Mouse (Mus musculus): ENCODE measurements around the gene Wdr18. TPM values are rescaled to one million over a fixed set of nuclear protein-coding genes. Genes with fewer than 3 reads are reported as not detected.
"Not testable (repeated sequence)": the region's sequence is repeated elsewhere in the genome, so short reads cannot be mapped to it uniquely, and the experiment has no call there.

The Wdr18 gene
- polyA plus RNA-seq, 1 experiment from 2014 or later: 118 TPM

GRCm38 (mm10) chr10:79955691-79956090, 4.3 kb upstream of the Wdr18 start:
- Histone ChIP-seq H3K36me3 (peaks cover 22% of the 10 kb centered on the region), H3K9me3 (no peaks in the 10 kb centered on the region), H3K9ac (peak overlapping the region; percentile 15; the same call in 1 of the 2 replicates), H3K27me3 (no peaks in the 10 kb centered on the region), H3K4me2 (replicated peaks) (no peak overlapping the region), H3K27ac (no peak overlapping the region), H3K4me1 (peaks cover 8% of the 10 kb centered on the region), H3K4me3 (no peak overlapping the region)
- no peak for ATAC-seq (ENCODE audit: insufficient number of reproducible peaks, insufficient read depth, low FRiP score, low TSS enrichment)
- WGBS: 73% methylated on average over 9 of the region's 9 CpGs

- 19% methylated on average over 4 of the region's 4 CpGs for WGBS
- Histone ChIP-seq H3K4me2 (replicated peaks) (no peak overlapping the region), H3K36me3 (peaks cover 16% of the 10 kb centered on the region), H3K4me3 (no peak overlapping the region), H3K27ac (no peak overlapping the region), H3K4me1 (peaks cover 16% of the 10 kb centered on the region), H3K9ac (no peak overlapping the region), H3K9me3 (no peaks in the 10 kb centered on the region), H3K27me3 (no peaks in the 10 kb centered on the region)
- no peak for ATAC-seq (ENCODE audit: insufficient number of reproducible peaks, insufficient read depth, low FRiP score, low TSS enrichment)
Observed at GRCm38 (mm10) chr10:79956643-79957154, 3.3 kb upstream of the Wdr18 start.

- no peak for ATAC-seq (ENCODE audit: insufficient number of reproducible peaks, insufficient read depth, low FRiP score, low TSS enrichment)
- peak overlapping the region; percentile 57; the same call in 1 of the 2 replicates for H3K27ac ChIP-seq
- H3K36me3 ChIP-seq: peaks cover 20% of the 10 kb centered on the region
- WGBS: 12% methylated on average over 21 of the region's 21 CpGs
- no peaks in the 10 kb centered on the region for H3K27me3 ChIP-seq
- H3K4me2 ChIP-seq (replicated peaks): peak overlapping the region; percentile 27; the same call in 1 of the 2 replicates
- H3K4me3 ChIP-seq: no peak overlapping the region
- H3K4me1 ChIP-seq: peaks cover 16% of the 10 kb centered on the region
- no peak overlapping the region for H3K9ac ChIP-seq
- no peaks in the 10 kb centered on the region for H3K9me3 ChIP-seq
Observed at GRCm38 (mm10) chr10:79958140-79958816, 1.7 kb upstream of the Wdr18 start.

GRCm38 (mm10) chr10:79959412-79959811, 540 bp upstream of the Wdr18 start:
- not testable (repeated sequence) for H3K9me3 ChIP-seq, H3K27ac ChIP-seq, H3K9ac ChIP-seq, H3K27me3 ChIP-seq
- H3K36me3 ChIP-seq: peaks cover 29% of the 10 kb centered on the region
- 0 out of 2 replicates have a peak, but pooled peaks have one; percentile 41 for ATAC-seq (ENCODE audit: insufficient number of reproducible peaks, insufficient read depth, low FRiP score, low TSS enrichment)
- peaks cover 16% of the 10 kb centered on the region for H3K4me1 ChIP-seq
- peak overlapping the region; percentile 80 for H3K4me2 ChIP-seq (replicated peaks)
- 58% methylated on average over 6 of the region's 10 CpGs for WGBS
- H3K4me3 ChIP-seq: peak overlapping the region; percentile 93

- Histone ChIP-seq H3K4me1 (peaks cover 16% of the 10 kb centered on the region), H3K4me2 (replicated peaks) (peak overlapping the region; percentile 80), H3K27ac (no peak overlapping the region; the same call in 1 of the 2 replicates), H3K9me3 (no peaks in the 10 kb centered on the region), H3K9ac (peak overlapping the region; percentile 84), H3K27me3 (no peaks in the 10 kb centered on the region), H3K4me3 (peak overlapping the region; percentile 93), H3K36me3 (peaks cover 42% of the 10 kb centered on the region)
- 17% methylated on average over 10 of the region's 10 CpGs for WGBS
- no peak for ATAC-seq (ENCODE audit: insufficient number of reproducible peaks, insufficient read depth, low FRiP score, low TSS enrichment)
Observed at GRCm38 (mm10) chr10:79960671-79961294, 831 bp downstream of the Wdr18 start.

- Histone ChIP-seq H3K27me3 (peaks cover 4% of the 10 kb centered on the region; the same call in 1 of the 2 replicates), H3K27ac (no peak overlapping the region), H3K4me1 (peaks cover 10% of the 10 kb centered on the region), H3K9me3 (no peaks in the 10 kb centered on the region), H3K4me3 (no peak overlapping the region), H3K36me3 (peaks cover 70% of the 10 kb centered on the region), H3K9ac (no peak overlapping the region), H3K4me2 (replicated peaks) (no peak overlapping the region)
- WGBS: 93% methylated on average over 7 of the region's 7 CpGs
- no peak for ATAC-seq (ENCODE audit: insufficient number of reproducible peaks, insufficient read depth, low FRiP score, low TSS enrichment)
Observed at GRCm38 (mm10) chr10:79964727-79965126, 4.8 kb downstream of the Wdr18 start.

GRCm38 (mm10) chr10:79965325-79965724, 5.4 kb downstream of the Wdr18 start:
- ATAC-seq (ENCODE audit: insufficient number of reproducible peaks, insufficient read depth, low FRiP score, low TSS enrichment): no peak
- no peak overlapping the region for H3K27ac ChIP-seq
- H3K4me3 ChIP-seq: no peak overlapping the region
- H3K36me3 ChIP-seq: peaks cover 70% of the 10 kb centered on the region
- no peak overlapping the region for H3K9ac ChIP-seq
- peaks cover 6% of the 10 kb centered on the region; the same call in 1 of the 2 replicates for H3K27me3 ChIP-seq
- peaks cover 10% of the 10 kb centered on the region for H3K4me1 ChIP-seq
- H3K4me2 ChIP-seq (replicated peaks): no peak overlapping the region
- WGBS: 92% methylated on average over 5 of the region's 5 CpGs
- no peaks in the 10 kb centered on the region for H3K9me3 ChIP-seq

- Histone ChIP-seq H3K9ac (no peak overlapping the region), H3K9me3 (no peaks in the 10 kb centered on the region), H3K4me2 (replicated peaks) (no peak overlapping the region), H3K27me3 (peaks cover 19% of the 10 kb centered on the region; the same call in 1 of the 2 replicates), H3K27ac (no peak overlapping the region), H3K36me3 (peaks cover 66% of the 10 kb centered on the region), H3K4me1 (peaks cover 7% of the 10 kb centered on the region; the same call in 1 of the 2 replicates), H3K4me3 (no peak overlapping the region)
- 90% methylated on average over 5 of the region's 5 CpGs for WGBS
- ATAC-seq (ENCODE audit: insufficient number of reproducible peaks, insufficient read depth, low FRiP score, low TSS enrichment): no peak
Observed at GRCm38 (mm10) chr10:79966886-79967400, 7.0 kb downstream of the Wdr18 start.

GRCm38 (mm10) chr10:79968181-79968580, 8.2 kb downstream of the Wdr18 start:
- Histone ChIP-seq H3K9ac (no peak overlapping the region), H3K27ac (no peak overlapping the region), H3K4me1 (peaks cover 7% of the 10 kb centered on the region; the same call in 1 of the 2 replicates), H3K4me3 (no peak overlapping the region), H3K36me3 (peaks cover 54% of the 10 kb centered on the region), H3K4me2 (replicated peaks) (no peak overlapping the region), H3K27me3 (peaks cover 19% of the 10 kb centered on the region; the same call in 1 of the 2 replicates), H3K9me3 (no peaks in the 10 kb centered on the region)
- ATAC-seq (ENCODE audit: insufficient number of reproducible peaks, insufficient read depth, low FRiP score, low TSS enrichment): no peak
- WGBS: 94% methylated on average over 1 of the region's 1 CpGs

GRCm38 (mm10) chr10:79969124-79969568, 9.2 kb downstream of the Wdr18 start:
- no peak overlapping the region for H3K4me2 ChIP-seq (replicated peaks)
- WGBS: 12% methylated on average over 3 of the region's 3 CpGs
- no peak overlapping the region for H3K27ac ChIP-seq
- peaks cover 19% of the 10 kb centered on the region; the same call in 1 of the 2 replicates for H3K27me3 ChIP-seq
- peaks cover 7% of the 10 kb centered on the region; the same call in 1 of the 2 replicates for H3K4me1 ChIP-seq
- H3K36me3 ChIP-seq: peaks cover 46% of the 10 kb centered on the region
- no peaks in the 10 kb centered on the region for H3K9me3 ChIP-seq
- H3K9ac ChIP-seq: no peak overlapping the region; the same call in 1 of the 2 replicates
- H3K4me3 ChIP-seq: no peak overlapping the region
- ATAC-seq (ENCODE audit: insufficient number of reproducible peaks, insufficient read depth, low FRiP score, low TSS enrichment): no peak

GRCm38 (mm10) chr10:79970415-79971182, 10.6 kb downstream of the Wdr18 start, which contains the start of gene Grin3b:
TSS of gene Grin3b (plus strand) at chr10:79970715.
- Histone ChIP-seq H3K27ac (peak within 1 kb of the TSS; percentile 41; the same call in 1 of the 2 replicates), H3K36me3 (peaks cover 46% of the 10 kb centered on the region), H3K9me3 (no peaks in the 10 kb centered on the region), H3K4me3 (peak within 1 kb of the TSS; percentile 54), H3K9ac (peak within 1 kb of the TSS; percentile 69), H3K27me3 (peaks cover 19% of the 10 kb centered on the region; the same call in 1 of the 2 replicates), H3K4me2 (replicated peaks) (peak within 1 kb of the TSS; percentile 87), H3K4me1 (peaks cover 7% of the 10 kb centered on the region; the same call in 1 of the 2 replicates)
- ATAC-seq (ENCODE audit: insufficient number of reproducible peaks, insufficient read depth, low FRiP score, low TSS enrichment): no peak
- 6% methylated on average over 47 of the region's 47 CpGs for WGBS
